Mouse (Mus musculus) left cerebral cortex, postnatal 10 days (tissue): ENCODE data around the gene Bcap31. TPM values are rescaled to one million over a fixed set of nuclear protein-coding genes. Genes with fewer than 3 reads are reported as not detected.

Experiments
- DNase-seq, 2 experiments: peaks; one replicate each; pipeline ENCODE4 v3.0.0; 2021 to 2022; ENCODE audit warnings: low spot score in 2 of 2, mixed read lengths in 1 of 2; ENCODE audit errors: extremely low spot score in 1 of 2
- intact Hi-C: fragments of 180-260 bp; cut with DNase I; formaldehyde crosslinking; loops from one replicate; pipeline ENCODE4 v1.15.1; 2025
- total RNA-seq, 2 experiments: library from RNA; stranded (reverse); gene quantifications; 2 replicates each; pipeline ENCODE4 v1.2.3; 2021

The Bcap31 gene
- total RNA-seq, 2 experiments from 2014 or later = 71.6 to 77.0 TPM

GRCm38 (mm10) chrX:73690917-73691629 lies 24.9 kb downstream of the Bcap31 start:
- peak in 1 of 2 experiments; percentile 16 for DNase-seq
- intact Hi-C loops = no loop called here

- intact Hi-C loops = no loop called here
- DNase-seq = no peak
These were observed 30.3 kb downstream of the Bcap31 start for GRCm38 (mm10) chrX:73685629-73686028.

GRCm38 (mm10) chrX:73684978-73685377 lies 31.0 kb downstream of the Bcap31 start:
- no peak for DNase-seq
- intact Hi-C loops = no loop called here

GRCm38 (mm10) chrX:73684156-73684555 lies 31.8 kb downstream of the Bcap31 start:
- no peak for DNase-seq
- intact Hi-C loops = no loop called here

GRCm38 (mm10) chrX:73676668-73677067 lies 39.3 kb downstream of the Bcap31 start:
- intact Hi-C loops = no loop called here
- DNase-seq = no peak

- no peak for DNase-seq
- intact Hi-C loops = no loop called here
These were observed 40.7 kb downstream of the Bcap31 start for GRCm38 (mm10) chrX:73675231-73675630.

GRCm38 (mm10) chrX:73673968-73674661 lies 41.9 kb downstream of the Bcap31 start:
- intact Hi-C loops = no loop called here
- peak in 1 of 2 experiments; percentile 40 for DNase-seq

GRCm38 (mm10) chrX:73673619-73673967 lies 42.4 kb downstream of the Bcap31 start:
- DNase-seq = no peak
- intact Hi-C loops = no loop called here

- DNase-seq = peak in 1 of 2 experiments; percentile 78
- intact Hi-C loops = no loop called here
These were observed 42.9 kb downstream of the Bcap31 start, which contains the start of gene Slc6a8 for GRCm38 (mm10) chrX:73672879-73673618. TSS of gene Slc6a8 (plus strand) at chrX:73673150.

GRCm38 (mm10) chrX:73672031-73672431 lies 43.9 kb downstream of the Bcap31 start:
- peak in 1 of 2 experiments; percentile 50 for DNase-seq
- intact Hi-C loops = no loop called here

GRCm38 (mm10) chrX:73663143-73663542 lies 52.8 kb downstream of the Bcap31 start:
- intact Hi-C loops = no loop called here
- no peak for DNase-seq

- no peak for DNase-seq
- intact Hi-C loops = no loop called here
These were observed 55.7 kb downstream of the Bcap31 start for GRCm38 (mm10) chrX:73660284-73660665.

GRCm38 (mm10) chrX:73659575-73660283 lies 56.2 kb downstream of the Bcap31 start, which contains the start of gene Pnck:
TSS of gene Pnck (minus strand) at chrX:73660117.
- DNase-seq = peak in 1 of 2 experiments; percentile 57
- intact Hi-C loops = no loop called here

- no peak for DNase-seq
- intact Hi-C loops = no loop called here
These were observed 56.9 kb downstream of the Bcap31 start for GRCm38 (mm10) chrX:73658936-73659574.

- intact Hi-C loops = no loop called here
- no peak for DNase-seq
These were observed 57.6 kb downstream of the Bcap31 start for GRCm38 (mm10) chrX:73658391-73658790.

GRCm38 (mm10) chrX:73655529-73655928 lies 60.4 kb downstream of the Bcap31 start:
- no peak for DNase-seq
- intact Hi-C loops = no loop called here

- peak in 1 of 2 experiments; percentile 62 for DNase-seq
- intact Hi-C loops = loop anchor here (5.0 kb wide), 1 partner anchor 82 kb away; no protein-coding TSS in a partner anchor
These were observed 61.8 kb downstream of the Bcap31 start for GRCm38 (mm10) chrX:73654177-73654576.

GRCm38 (mm10) chrX:73653392-73653791 lies 62.6 kb downstream of the Bcap31 start:
- intact Hi-C loops = loop anchor here (5.0 kb wide), 1 partner anchor 81 kb away; no protein-coding TSS in a partner anchor
- DNase-seq = no peak
